Mouse (Mus musculus) gastrocnemius, postnatal 36 days (tissue): ENCODE measurements around the gene Cdkn1a. TPM values are rescaled to one million over a fixed set of nuclear protein-coding genes. Genes with fewer than 3 reads are reported as not detected.
"Not testable (repeated sequence)": the region's sequence is repeated elsewhere in the genome, so short reads cannot be mapped to it uniquely, and the experiment has no call there.

Experiments
- DNase-seq, 2 experiments: peaks; one replicate each; pipeline ENCODE4 v3.0.0; 2022
- intact Hi-C: fragments of 180-260 bp; cut with DNase I; formaldehyde crosslinking; loops from one replicate; pipeline ENCODE4 v1.15.1; 2025
- total RNA-seq, 2 experiments: library from RNA; stranded (reverse); gene quantifications; 2 replicates each; pipeline ENCODE4 v1.2.3; 2021

The Cdkn1a gene
- total RNA-seq, 2 experiments from 2014 or later, result 17.6 to 27.2 TPM

GRCm38 (mm10) chr17:29098291-29098690 is 7.5 kb downstream of the Cdkn1a start:
- no peak for DNase-seq
- intact Hi-C loops, result no loop called here

- peak in 1 of 2 experiments; percentile 9 for DNase-seq
- intact Hi-C loops, result no loop called here
Observed at GRCm38 (mm10) chr17:29099076-29099475, 8.3 kb downstream of the Cdkn1a start.

GRCm38 (mm10) chr17:29100627-29101026 is 9.9 kb downstream of the Cdkn1a start:
- no peak for DNase-seq
- intact Hi-C loops, result loop anchor here (1.0 kb wide), 1 partner anchor 10 kb away; no protein-coding TSS in a partner anchor

DNA sequence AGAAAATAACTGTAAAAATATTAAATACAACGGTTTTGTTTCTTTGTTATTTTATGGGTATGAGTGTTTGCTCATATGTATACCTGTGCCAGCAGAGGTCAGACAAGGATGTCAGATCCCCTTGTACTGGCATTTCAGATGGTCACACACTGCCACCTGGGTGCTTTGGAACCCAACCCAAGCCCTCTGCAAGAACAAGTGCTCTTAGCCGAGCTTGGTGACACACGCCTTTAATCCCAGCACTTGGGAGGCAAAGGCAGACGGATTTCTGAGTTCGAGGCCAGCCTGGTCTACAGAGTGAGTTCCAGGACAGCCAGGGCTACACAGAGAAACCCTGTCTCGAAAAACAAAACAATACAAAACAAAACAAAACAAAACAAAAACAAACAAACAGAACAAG is 19.6 kb downstream of the Cdkn1a start:
- intact Hi-C loops, result loop anchor here (1.0 kb wide), 1 partner anchor 10 kb away; no protein-coding TSS in a partner anchor
- DNase-seq, result not testable (repeated sequence)

- intact Hi-C loops, result no loop called here
Observed at GRCm38 (mm10) chr17:29111332-29111731, 20.6 kb downstream of the Cdkn1a start.

DNA sequence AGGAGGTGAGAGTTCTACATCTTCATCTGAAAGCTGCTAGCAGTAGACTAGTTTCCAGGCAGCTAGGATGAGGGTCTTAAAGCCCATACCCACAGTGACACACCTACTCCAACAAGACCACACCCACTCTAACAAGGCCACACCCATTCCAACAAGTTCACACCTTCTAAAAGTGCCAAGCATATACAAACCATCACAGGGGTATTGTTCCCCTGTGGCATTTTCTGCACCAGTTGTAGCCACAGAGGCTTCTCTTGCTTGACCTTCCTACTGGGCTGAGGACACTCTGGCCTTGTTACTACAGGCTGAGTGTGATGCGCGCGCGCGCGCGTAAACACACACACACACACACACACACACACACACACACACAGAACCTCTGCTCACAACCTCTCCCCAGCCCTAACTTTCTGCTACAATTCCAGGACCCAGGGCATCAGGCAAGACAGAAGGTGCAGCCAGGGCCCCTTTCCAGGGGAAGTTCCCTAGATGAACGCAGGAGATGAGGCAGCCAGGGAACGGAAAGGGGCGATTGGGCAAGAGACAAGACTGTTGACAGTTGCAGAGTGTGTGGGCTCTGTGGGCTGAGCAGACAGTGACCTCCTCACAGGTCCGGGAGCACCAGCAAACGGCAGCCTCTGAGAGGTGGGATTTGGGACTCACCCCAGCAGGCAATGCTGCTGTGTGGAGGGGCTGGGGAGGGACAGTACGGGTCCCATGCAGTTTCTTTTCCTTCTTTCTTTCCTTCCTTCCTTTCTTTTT is 23.0 kb downstream of the Cdkn1a start, which contains the start of gene Rab44:
Gene Rab44 (plus strand): TSS at position 555 of the 762 bp plus-strand sequence.
- no peak for DNase-seq

More at GRCm38 (mm10) chr17:29111332-29111731, 20.6 kb downstream of the Cdkn1a start:
- no peak for DNase-seq

DNA sequence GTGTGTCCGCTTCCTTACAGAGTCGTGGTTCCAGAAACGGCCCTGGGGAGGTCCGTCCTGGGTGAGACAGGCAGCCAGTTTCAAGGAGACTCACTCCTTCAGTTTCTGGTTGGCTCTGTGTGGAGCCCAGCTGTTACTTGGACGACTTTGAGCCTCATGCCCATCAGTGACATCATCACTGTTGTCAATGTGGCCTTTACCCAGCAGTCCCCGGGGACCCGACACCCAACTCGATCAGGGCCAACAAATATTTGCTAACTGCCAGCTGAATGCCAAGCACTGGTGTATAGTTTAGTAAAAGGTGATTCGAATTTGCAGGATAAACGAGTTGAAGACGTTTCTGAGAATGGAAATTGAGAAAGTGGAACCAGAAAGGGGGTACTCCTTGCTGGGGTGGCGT is 25.2 kb downstream of the Cdkn1a start:
- DNase-seq, result no peak
- intact Hi-C loops, result no loop called here

More for the DNA sequence above, 23.0 kb downstream of the Cdkn1a start, which contains the start of gene Rab44:
- intact Hi-C loops, result no loop called here

DNA sequence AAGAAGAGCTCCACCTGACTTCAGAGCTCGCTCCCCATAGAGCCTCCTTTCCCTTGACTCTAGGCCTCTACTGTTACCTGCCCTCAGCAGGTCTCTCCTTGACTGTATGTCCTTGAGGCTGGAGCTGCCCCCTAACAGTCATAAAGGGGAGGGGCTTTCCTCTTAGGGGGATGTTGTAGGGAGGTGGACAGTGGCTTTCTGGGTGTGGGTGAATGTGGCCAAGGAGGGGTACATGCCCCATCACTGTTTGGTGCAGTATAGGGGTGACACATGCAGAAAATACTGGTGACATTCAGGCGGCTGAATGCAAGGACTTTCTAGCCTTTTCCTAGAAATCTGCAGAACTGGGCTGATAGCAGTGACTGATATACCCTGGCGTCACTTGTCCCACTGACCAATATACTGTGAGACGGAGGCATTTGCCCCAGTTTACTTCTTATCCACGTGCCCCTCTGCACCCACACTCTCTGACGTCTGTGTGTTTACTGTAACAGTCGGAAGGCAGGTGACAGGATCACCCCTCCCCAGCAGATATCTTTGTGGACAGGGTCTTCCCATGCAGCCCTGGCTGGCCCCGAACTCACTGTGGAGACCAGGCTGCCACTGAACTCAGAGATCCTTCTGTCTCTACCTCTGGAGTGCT is 26.4 kb downstream of the Cdkn1a start:
- DNase-seq, result no peak
- intact Hi-C loops, result no loop called here

DNA sequence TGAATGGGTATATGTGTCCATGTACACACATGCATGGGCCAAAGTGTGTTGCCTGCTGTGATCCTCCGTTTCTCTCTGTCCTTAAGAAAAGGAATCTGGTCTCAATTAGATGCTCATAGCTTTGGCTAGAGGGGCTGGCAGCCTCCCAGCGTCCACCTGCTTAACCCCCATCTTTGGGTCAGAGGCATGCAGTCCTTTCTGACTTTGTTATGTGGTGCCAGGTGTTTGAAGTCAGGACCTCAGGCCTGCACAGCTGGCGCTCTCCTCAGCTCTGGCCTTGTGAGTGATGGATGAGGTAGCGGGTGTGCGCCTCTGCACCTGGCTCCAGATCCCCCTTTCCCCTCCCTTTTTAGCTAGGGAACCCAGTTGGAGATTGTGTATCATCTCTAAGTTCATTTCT is 27.3 kb downstream of the Cdkn1a start:
- no peak for DNase-seq
- intact Hi-C loops, result no loop called here

- DNase-seq, result peak in 1 of 2 experiments; percentile 15
- intact Hi-C loops, result no loop called here
Observed at GRCm38 (mm10) chr17:29120666-29121065, 29.9 kb downstream of the Cdkn1a start.

DNA sequence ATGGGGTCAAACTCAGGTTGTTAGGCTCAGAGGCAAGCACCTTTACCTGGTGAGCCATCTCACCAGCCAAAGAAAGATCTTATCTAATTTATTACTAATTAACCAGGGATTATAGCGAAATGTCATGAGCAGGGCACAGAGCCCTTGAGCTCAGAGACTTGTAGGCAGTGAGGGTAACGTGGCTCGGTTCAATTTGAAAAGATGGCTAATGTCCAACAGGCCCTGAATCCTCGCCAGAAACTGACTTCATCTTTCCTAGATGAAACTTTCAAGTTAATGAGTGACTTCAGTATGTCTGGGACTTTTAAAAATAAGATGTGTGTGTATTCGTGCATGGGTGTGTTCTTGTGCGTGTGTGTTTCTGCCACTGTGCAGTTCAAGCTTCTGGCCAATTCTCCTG is 32.0 kb downstream of the Cdkn1a start:
- peak in 1 of 2 experiments; percentile 9 for DNase-seq
- intact Hi-C loops, result no loop called here

- intact Hi-C loops, result no loop called here
- no peak for DNase-seq
Observed at GRCm38 (mm10) chr17:29123578-29124174, 32.9 kb downstream of the Cdkn1a start.

DNA sequence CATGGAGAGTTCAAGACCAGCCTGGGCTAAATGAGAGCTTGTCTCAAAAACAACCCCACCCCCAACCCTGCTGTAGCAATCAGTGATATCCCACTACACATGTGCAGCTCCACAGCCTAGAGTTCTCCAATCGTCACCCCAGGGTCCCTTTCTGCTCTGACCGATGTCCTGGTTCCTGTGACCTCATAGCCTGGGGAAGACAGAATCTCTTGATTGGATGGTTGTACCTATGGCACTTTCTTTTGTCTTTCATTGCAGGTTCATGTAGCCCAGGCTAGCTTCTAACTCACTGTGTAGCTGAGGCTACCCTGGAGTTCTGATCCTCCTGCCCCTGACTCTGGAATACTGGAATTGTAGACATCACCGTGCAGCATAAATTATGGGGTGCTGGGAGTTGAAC is 35.8 kb downstream of the Cdkn1a start:
- DNase-seq, result no peak
- intact Hi-C loops, result no loop called here

DNA sequence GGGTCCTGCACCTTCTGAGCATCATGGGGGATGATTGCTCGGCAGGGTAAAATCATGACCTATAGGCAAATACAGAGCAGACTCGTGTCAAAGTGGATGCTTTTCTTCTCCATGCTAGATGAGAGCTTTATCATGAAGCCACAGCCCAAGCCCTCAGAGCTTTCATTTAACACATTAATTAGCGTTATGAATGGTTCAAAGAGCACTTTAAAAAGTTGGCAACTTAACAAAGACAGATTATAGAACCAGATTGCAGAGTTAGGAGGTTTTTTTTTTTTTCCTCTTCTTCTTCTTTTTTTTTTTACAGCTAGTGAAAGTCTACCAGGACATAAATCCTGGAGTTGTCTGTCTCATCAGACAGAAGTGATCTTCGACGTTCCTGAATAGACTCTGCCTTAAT is 38.6 kb downstream of the Cdkn1a start:
- intact Hi-C loops, result no loop called here
- no peak for DNase-seq

DNA sequence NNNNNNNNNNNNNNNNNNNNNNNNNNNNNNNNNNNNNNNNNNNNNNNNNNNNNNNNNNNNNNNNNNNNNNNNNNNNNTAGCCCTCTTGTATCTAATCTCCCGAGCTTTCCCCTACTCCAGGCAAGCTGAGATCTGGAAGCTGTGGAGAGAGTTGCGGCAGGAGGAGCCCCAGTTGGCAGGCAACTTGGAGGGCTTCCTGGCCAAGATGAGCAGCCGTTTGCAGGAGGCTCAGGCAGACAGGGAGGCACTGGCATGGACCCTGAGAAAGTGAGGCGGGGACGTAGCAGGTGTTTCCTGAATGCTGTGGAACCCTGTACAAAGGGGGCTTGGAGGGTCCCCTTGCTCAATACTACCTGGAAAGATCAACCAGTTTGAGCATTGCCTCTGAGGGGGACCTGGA is 44.3 kb downstream of the Cdkn1a start:
- intact Hi-C loops, result no loop called here

GRCm38 (mm10) chr17:29136236-29136635 is 45.5 kb downstream of the Cdkn1a start:
- intact Hi-C loops, result no loop called here

More for the DNA sequence above, 44.3 kb downstream of the Cdkn1a start:
- no peak for DNase-seq

DNA sequence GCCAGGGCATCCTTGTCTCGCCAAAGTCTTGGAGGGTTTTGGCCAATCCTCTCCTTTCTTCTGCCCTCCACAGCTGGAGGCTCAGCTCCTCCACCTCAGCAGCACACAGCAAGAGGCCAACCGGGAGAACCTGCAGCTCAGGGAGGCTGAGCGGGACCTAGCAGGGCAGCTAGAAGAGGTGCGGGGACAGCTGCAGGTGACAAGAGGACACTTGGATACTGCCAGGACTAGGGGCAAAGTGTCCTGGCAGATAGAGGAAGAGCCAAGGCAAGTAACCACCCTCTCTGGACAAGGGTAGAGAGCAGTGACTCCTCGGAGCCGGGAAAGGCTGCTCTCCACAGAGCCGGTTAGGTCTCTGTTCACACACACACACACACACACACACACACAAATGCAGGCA is 47.1 kb downstream of the Cdkn1a start:
- intact Hi-C loops, result no loop called here
- DNase-seq, result no peak

More at GRCm38 (mm10) chr17:29136236-29136635, 45.5 kb downstream of the Cdkn1a start:
- DNase-seq, result peak; percentile 84 to 87

DNA sequence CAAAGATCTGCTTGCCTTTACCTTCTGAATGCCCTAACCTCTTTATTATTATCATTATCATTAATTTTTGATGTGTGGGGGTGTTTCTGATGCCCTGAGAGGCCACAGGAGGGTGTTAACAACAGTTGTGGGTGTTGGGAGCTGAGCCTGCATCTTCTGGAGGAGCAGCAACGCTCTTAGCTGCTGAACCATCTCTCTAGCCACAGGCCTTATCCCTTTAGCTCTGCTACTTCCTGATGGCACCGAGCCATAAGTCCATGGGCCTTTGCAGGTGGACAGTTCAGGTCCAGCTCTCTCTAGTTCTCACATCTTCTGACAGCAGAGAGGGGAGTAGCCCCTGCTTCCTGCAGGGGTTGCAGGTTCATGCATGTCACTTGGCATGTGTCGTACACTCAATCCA is 50.8 kb downstream of the Cdkn1a start:
- DNase-seq, result no peak
- intact Hi-C loops, result loop anchor here (5.0 kb wide), 1 partner anchor 79 kb away; no protein-coding TSS in a partner anchor

GRCm38 (mm10) chr17:29143266-29143665 is 52.5 kb downstream of the Cdkn1a start:
- intact Hi-C loops, result loop anchor here (5.0 kb wide), 1 partner anchor 81 kb away; no protein-coding TSS in a partner anchor
- DNase-seq, result no peak

GRCm38 (mm10) chr17:29145101-29145500 is 54.3 kb downstream of the Cdkn1a start:
- DNase-seq, result no peak
- intact Hi-C loops, result no loop called here

DNA sequence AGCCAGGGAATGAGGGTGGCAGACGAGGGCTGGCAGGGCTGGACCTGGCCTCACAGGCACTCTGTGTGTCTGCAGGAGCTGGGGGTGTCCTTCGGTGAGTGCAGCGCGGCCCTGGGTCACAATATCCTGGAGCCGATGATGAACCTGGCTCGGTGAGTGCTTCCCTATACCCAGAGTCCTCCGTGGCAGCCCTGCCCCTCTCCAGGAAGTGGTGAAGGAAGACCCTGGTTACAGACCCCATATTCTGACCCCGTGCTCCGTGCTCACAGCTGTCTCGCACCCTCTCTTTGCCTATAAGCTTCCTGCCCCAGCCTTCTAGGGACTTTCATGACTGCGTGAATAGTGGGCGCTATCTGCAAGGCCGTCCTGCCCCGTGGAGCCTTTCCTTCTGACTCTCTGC is 56.5 kb downstream of the Cdkn1a start:
- intact Hi-C loops, result no loop called here
- DNase-seq, result no peak
